Mouse (Mus musculus) left cerebral cortex, adult 2 months (tissue): ENCODE data around the gene Slc35d3. TPM values are rescaled to one million over a fixed set of nuclear protein-coding genes. Genes with fewer than 3 reads are reported as not detected.

ENCODE experiments used
- DNase-seq, 2 experiments: peaks; one replicate each; pipeline ENCODE4 v3.0.0; 2021 to 2022; ENCODE audit warnings: low spot score in 2 of 2, mixed read lengths in 1 of 2; ENCODE audit errors: extremely low spot score in 1 of 2
- H3K27ac ChIP-seq: fragments of 200-600 bp; 2 replicates; pipeline ENCODE4 v1.8.1; 2022
- H3K4me3 ChIP-seq: fragments of 200-600 bp; 2 replicates; pipeline ENCODE4 v1.8.1; 2022
- CTCF ChIP-seq: fragments of 200-600 bp; IDR thresholded peaks from 2 replicates; pipeline ENCODE4 v1.8.1; 2022; ENCODE audit warnings: antibody characterized with exemption, mild to moderate bottlenecking, moderate library complexity
- intact Hi-C: fragments of 180-260 bp; cut with DNase I; formaldehyde crosslinking; loops from one replicate; pipeline ENCODE4 v1.15.1; 2025
- total RNA-seq, 2 experiments: library from RNA; stranded (reverse); gene quantifications; 2 replicates each; pipeline ENCODE4 v1.2.3; 2021

The Slc35d3 gene
- total RNA-seq, 2 experiments from 2014 or later, result 0.93 to 3.1 TPM

- TF ChIP-seq CTCF, result no peak
- Histone ChIP-seq H3K27ac (no peak overlapping the region), H3K4me3 (no peak overlapping the region)
- intact Hi-C loops, result no loop called here
- DNase-seq, result no peak
These were observed 20.0 kb downstream of the Slc35d3 start for GRCm38 (mm10) chr10:19831072-19831849.

- no peak for DNase-seq
- no peak overlapping the region for H3K4me3 ChIP-seq
- TF ChIP-seq CTCF, result no peak
- intact Hi-C loops, result no loop called here
- no peak overlapping the region for H3K27ac ChIP-seq
These were observed 30.3 kb downstream of the Slc35d3 start for GRCm38 (mm10) chr10:19820986-19821385.

- no peak for TF ChIP-seq CTCF
- Histone ChIP-seq H3K27ac (no peak overlapping the region), H3K4me3 (no peak overlapping the region)
- intact Hi-C loops, result no loop called here
- no peak for DNase-seq
These were observed 32.4 kb downstream of the Slc35d3 start for GRCm38 (mm10) chr10:19818723-19819355.

GRCm38 (mm10) chr10:19815371-19815770, 35.9 kb downstream of the Slc35d3 start:
- intact Hi-C loops, result no loop called here
- Histone ChIP-seq H3K27ac (no peak overlapping the region), H3K4me3 (no peak overlapping the region)
- TF ChIP-seq CTCF, result no peak
- no peak for DNase-seq

- DNase-seq, result peak; percentile 29
- intact Hi-C loops, result loop anchor here (1.0 to 5.0 kb wide), 2 partner anchors 99 to 574 kb away; partner anchors contain the start of gene Il20ra
- Histone ChIP-seq H3K27ac (no peak overlapping the region), H3K4me3 (no peak overlapping the region)
- peak; percentile 72 for TF ChIP-seq CTCF
These were observed 39.7 kb downstream of the Slc35d3 start for GRCm38 (mm10) chr10:19811436-19812172.

- DNase-seq, result no peak
- no peak for TF ChIP-seq CTCF
- Histone ChIP-seq H3K4me3 (no peak overlapping the region), H3K27ac (no peak overlapping the region)
- intact Hi-C loops, result no loop called here
These were observed 46.5 kb downstream of the Slc35d3 start for GRCm38 (mm10) chr10:19804763-19805162.

- no peak for TF ChIP-seq CTCF
- no peak overlapping the region for H3K4me3 ChIP-seq
- intact Hi-C loops, result no loop called here
- H3K27ac ChIP-seq, result no peak overlapping the region
- no peak for DNase-seq
These were observed 48.3 kb downstream of the Slc35d3 start for GRCm38 (mm10) chr10:19802958-19803357.

Other genes starting within 250 kb of the Slc35d3 start
- gene Il22ra2, start 229.5 kb downstream of the Slc35d3 start, total RNA-seq, result not detected
- gene Il20ra, start 138.9 kb downstream of the Slc35d3 start, total RNA-seq, result under 1 TPM; 0.27 to 0.49 TPM
- gene Pex7, start 56.2 kb upstream of the Slc35d3 start, total RNA-seq, result 10 to 100 TPM; 21.9 to 25.6 TPM
- 10 to 100 TPM; 48.4 to 52.7 TPM for gene Map3k5, start 83.0 kb upstream of the Slc35d3 start, total RNA-seq